Mouse (Mus musculus) kidney, postnatal 0 days (tissue): ENCODE data around the gene Npas3. TPM values are rescaled to one million over a fixed set of nuclear protein-coding genes. Genes with fewer than 3 reads are reported as not detected.
A peak's percentile ranks its signal among the peaks of the same experiment; 100 is the strongest.

Source experiments
- ATAC-seq: fragments of 200-750 bp; cut with Nextera tagmentation; replicated peaks from 2 replicates; pipeline ENCODE4 v1.8.0; 2017; ENCODE audit warnings: low read depth, moderate number of reproducible peaks, moderate TSS enrichment, moderate library complexity; ENCODE audit not compliant: low FRiP score
- DNase-seq: peaks from one replicate; pipeline ENCODE4 v3.0.0-alpha.2; 2016; ENCODE audit warnings: low spot score
- H3K27ac ChIP-seq: fragments of 300-500 bp; sonication (generic); 2 replicates; pipeline ENCODE4 v1.5.1; 2014; ENCODE audit warnings: mild to moderate bottlenecking
- H3K27me3 ChIP-seq: fragments of 300-500 bp; sonication (generic); 2 replicates; pipeline ENCODE4 v1.6.1; 2014; ENCODE audit warnings: low read length, mixed read lengths; ENCODE audit not compliant: insufficient read depth
- H3K36me3 ChIP-seq: fragments of 300-500 bp; sonication (generic); 2 replicates; pipeline ENCODE4 v1.6.1; 2014; ENCODE audit warnings: low read length, mixed read lengths; ENCODE audit not compliant: insufficient read depth
- H3K4me1 ChIP-seq: fragments of 300-500 bp; sonication (generic); replicated peaks from 2 replicates; pipeline ENCODE4 v1.6.1; 2014; ENCODE audit warnings: antibody characterized with exemption, low read length, mixed read lengths; ENCODE audit not compliant: insufficient read depth
- H3K4me2 ChIP-seq: fragments of 300-500 bp; sonication (generic); 2 replicates; pipeline ENCODE4 v1.6.1; 2014; ENCODE audit warnings: mild to moderate bottlenecking, low read length, moderate library complexity, mixed read lengths
- H3K4me3 ChIP-seq: fragments of 300-500 bp; sonication (generic); replicated peaks from 2 replicates; pipeline ENCODE4 v1.5.1; 2014; ENCODE audit warnings: low read depth, low read length
- H3K9ac ChIP-seq: fragments of 300-500 bp; sonication (generic); 2 replicates; pipeline ENCODE4 v1.6.1; 2014; ENCODE audit warnings: low read depth, low read length
- H3K9me3 ChIP-seq: fragments of 300-500 bp; sonication (generic); replicated peaks from 2 replicates; pipeline ENCODE4 v1.6.1; 2016; ENCODE audit warnings: low read length, inconsistent platforms, mixed read lengths
- CTCF ChIP-seq: IDR thresholded peaks from 2 replicates; pipeline ENCODE4 v1.5.1; 2016; ENCODE audit warnings: antibody characterized with exemption, low read depth, mild to moderate bottlenecking, moderate library complexity
- WGBS: fragments of 180-500 bp; shearing (Covaris S2); extraction: QIAGEN DNeasy Blood & Tissue Kit; methylation state at CpG from one replicate; pipeline ENCODE4 v1.1.7; 2014; 5-methylcytosine and 5-hydroxymethylcytosine counted together
- polyA plus RNA-seq: library from polyadenylated mRNA; unstranded; fragments of >200 nt; fragmentation: Nextera tagmentation; extraction: Ambion mirVana; gene quantifications from 2 replicates; pipeline ENCODE4 v1.2.1, GENCODE M21; 2015

Gene Npas3
- polyA plus RNA-seq, 1 experiment from 2014 or later = 1.2 TPM

DNA sequence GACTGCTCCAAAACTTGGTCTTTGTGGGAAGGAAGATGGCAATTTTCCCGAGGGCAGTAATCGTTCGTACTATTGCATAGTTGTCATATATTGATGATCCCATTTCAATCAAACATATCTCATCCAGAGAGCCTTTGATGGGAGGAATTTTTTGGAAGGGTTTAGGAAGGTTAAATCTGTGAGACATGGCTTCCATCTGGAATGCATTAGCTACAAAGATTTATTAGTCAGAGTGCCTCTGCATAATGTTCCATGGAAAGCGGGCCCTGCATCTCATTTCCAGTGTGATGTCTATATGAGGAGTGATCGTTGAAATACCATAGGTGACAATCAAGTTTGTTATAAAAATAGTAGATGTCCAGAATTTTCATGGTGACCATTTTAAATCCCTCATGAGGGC, 480.8 kb downstream of the Npas3 start:
- Histone ChIP-seq H3K4me1 (no peaks in the 10 kb centered on the region), H3K36me3 (no peaks in the 10 kb centered on the region)
- 80% methylated on average over 5 of the region's 5 CpGs for WGBS

DNA sequence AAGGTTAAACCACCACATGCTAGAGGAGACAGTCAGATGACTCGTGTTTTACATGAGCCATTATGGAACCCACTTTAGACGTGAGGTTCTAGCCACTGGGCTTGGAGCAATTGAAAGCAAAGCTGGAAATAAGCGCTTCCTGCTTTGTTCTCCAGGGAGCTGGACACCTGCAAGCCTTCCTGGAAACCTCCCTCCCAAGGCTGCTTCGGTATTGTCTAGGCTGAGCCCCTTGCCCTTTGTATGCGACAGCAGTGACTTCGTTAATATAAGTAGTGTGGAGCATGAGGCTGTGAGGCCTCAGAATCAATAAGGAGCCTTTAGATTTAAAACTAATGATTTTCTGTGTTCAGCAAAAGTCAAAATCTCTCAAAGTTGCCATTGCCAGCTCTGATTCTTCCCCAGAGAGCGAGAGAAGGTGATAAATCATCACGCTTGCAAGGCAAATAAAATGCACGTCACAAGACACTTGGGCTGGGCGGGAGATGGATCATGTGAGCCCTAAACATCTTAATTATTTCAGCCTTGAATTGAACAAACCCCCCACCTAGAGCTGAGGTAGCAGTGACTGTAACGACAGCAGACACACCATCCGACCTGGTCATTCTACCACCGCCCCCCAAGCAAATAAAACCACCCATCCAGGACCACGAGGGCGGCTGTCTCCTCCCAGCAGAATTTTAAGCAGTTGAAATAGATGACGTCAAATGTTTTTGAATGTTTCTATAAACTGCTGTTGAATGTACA, 490.2 kb downstream of the Npas3 start:
- 26% methylated on average over 16 of the region's 16 CpGs for WGBS

More for the DNA sequence above, 480.8 kb downstream of the Npas3 start:
- no peak overlapping the region for H3K9ac ChIP-seq
- no peak overlapping the region for H3K4me2 ChIP-seq
- H3K27me3 ChIP-seq = no peaks in the 10 kb centered on the region
- TF ChIP-seq CTCF = no peak
- DNase-seq (no peak), ATAC-seq (no peak)
- no peaks in the 10 kb centered on the region for H3K9me3 ChIP-seq
- H3K27ac ChIP-seq = no peak overlapping the region
- H3K4me3 ChIP-seq = no peak overlapping the region

DNA sequence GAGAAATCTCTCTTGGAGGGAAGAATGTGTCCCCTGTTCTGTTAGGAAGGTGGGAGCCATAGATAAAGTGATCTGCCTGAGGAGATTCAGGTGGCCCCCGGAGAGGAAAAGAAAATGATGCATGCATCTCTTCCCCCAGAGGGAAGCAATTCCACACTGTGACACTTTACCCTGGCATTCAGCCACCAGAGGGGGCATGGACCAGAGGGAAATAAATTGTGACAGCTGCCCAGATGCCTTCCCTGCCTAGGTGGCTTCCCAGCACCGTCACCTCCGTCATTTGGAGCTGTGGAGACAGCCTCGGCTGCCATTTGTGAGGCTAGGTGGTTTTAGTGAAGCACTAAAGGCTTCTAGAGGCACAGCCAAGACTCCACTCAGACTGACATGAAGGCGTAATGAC, 498.2 kb downstream of the Npas3 start:
- TF ChIP-seq CTCF = peak; percentile 71
- H3K4me3 ChIP-seq = no peak overlapping the region
- no peaks in the 10 kb centered on the region for H3K4me1 ChIP-seq
- no peaks in the 10 kb centered on the region for H3K9me3 ChIP-seq
- WGBS = 36% methylated on average over 5 of the region's 5 CpGs
- H3K4me2 ChIP-seq = no peak overlapping the region
- H3K27me3 ChIP-seq = no peaks in the 10 kb centered on the region
- ATAC-seq (no peak), DNase-seq (peak; percentile 58)
- H3K27ac ChIP-seq = no peak overlapping the region
- no peaks in the 10 kb centered on the region for H3K36me3 ChIP-seq
- no peak overlapping the region for H3K9ac ChIP-seq

More for the DNA sequence above, 490.2 kb downstream of the Npas3 start:
- H3K9me3 ChIP-seq = no peaks in the 10 kb centered on the region
- no peaks in the 10 kb centered on the region for H3K27me3 ChIP-seq
- H3K4me2 ChIP-seq = peak overlapping the region; percentile 2; the same call in 1 of the 2 replicates
- no peaks in the 10 kb centered on the region for H3K4me1 ChIP-seq
- no peak overlapping the region for H3K27ac ChIP-seq
- no peak overlapping the region for H3K9ac ChIP-seq
- no peak for TF ChIP-seq CTCF
- ATAC-seq = no peak
- no peaks in the 10 kb centered on the region for H3K36me3 ChIP-seq
- H3K4me3 ChIP-seq = no peak overlapping the region
- DNase-seq = peak; percentile 19

DNA sequence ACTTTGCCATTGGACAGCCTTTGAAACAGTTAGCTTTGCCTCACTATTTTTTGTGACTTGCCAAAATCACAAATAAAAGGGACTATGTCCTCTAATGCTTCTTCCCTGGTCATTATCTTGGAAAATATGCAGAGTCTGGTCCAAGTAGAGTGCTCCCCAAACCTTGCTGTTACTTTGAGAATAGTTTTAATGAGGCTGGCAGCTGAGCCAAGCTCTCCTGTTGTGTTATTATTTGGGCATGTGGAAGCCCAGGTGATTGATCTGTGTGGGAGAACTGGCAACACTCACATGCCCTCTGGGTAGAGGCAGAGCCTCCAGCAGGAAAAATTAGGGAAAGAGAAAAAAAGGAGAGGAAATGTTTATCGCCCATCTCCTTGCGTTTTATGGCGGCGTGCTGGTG, 500.9 kb downstream of the Npas3 start:
- Histone ChIP-seq H3K27me3 (no peaks in the 10 kb centered on the region), H3K9ac (no peak overlapping the region), H3K4me2 (no peak overlapping the region), H3K4me1 (no peaks in the 10 kb centered on the region), H3K9me3 (no peaks in the 10 kb centered on the region), H3K4me3 (no peak overlapping the region), H3K36me3 (no peaks in the 10 kb centered on the region), H3K27ac (no peak overlapping the region)
- ATAC-seq (no peak), DNase-seq (no peak)
- no peak for TF ChIP-seq CTCF
- 58% methylated on average over 4 of the region's 4 CpGs for WGBS

DNA sequence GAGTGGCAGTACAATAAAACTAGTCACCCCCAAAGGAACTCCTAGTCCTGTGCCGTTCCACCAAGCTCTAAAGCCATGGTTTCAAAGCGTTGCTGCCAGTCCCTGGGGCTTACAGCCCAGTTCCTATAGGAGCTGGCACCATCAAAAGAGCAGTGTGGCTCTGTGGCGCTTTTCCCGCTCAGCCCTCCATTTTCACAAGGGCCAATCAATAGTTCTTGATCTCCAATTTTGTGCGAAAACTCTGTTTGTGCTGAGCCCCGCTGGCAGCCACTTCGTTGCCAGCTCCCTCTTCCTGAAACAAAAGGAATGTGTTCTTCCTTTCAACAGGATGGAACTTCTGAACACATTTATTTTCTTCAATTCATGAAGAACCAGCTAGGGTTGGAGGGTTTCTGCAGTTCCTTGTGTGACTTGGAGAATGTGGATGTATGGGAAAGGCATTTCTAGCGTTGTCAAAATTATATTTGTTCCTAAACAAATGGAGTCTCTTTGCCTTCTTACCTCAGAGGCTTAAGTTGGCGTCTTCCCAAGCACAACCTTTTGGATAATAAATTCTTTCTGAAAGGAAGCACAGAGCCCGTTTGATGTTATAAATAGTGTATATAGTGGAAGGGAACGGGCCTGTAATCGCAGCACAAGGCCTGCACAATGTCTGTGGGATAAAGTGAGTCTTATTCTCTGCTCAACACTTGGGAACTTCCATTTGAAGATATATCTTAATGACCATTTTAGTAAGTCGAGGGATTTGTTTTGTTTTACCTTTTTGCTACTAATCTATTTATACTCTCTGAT, 504.0 kb downstream of the Npas3 start:
- Histone ChIP-seq H3K9ac (no peak overlapping the region), H3K27ac (no peak overlapping the region), H3K36me3 (no peaks in the 10 kb centered on the region), H3K4me3 (no peak overlapping the region), H3K4me2 (no peak overlapping the region), H3K4me1 (no peaks in the 10 kb centered on the region), H3K9me3 (no peaks in the 10 kb centered on the region), H3K27me3 (no peaks in the 10 kb centered on the region)
- DNase-seq (peak; percentile 33), ATAC-seq (no peak)
- no peak for TF ChIP-seq CTCF
- 62% methylated on average over 13 of the region's 13 CpGs for WGBS

DNA sequence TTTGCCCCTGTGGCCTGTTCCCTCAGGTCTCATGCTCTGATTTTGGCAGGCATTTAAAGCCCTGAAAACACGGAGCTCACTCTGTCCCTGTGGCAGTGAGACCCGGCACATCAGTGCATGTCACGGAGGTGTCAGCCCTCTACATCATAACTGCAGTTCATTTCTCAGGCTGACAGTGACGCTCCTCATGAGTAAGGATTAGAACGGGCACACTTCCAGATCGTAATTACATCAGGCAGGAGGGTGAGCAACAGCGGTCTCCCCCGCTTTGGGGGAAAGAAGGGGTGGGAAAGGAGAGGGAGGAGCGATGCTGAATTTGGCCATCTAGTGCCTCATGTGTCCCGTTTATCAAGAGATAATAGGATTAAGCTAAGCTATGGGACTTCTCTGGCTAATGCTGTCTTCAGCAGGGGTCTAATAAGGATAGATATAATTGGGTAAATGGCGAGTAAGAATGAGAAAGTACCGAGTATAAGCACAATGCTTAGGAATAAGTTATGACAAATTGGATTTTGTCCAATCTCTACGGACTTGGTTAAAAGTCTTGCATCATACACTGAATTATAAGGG, 505.0 kb downstream of the Npas3 start:
- 46% methylated on average over 13 of the region's 13 CpGs for WGBS
- TF ChIP-seq CTCF = no peak

More for the DNA sequence above, 505.0 kb downstream of the Npas3 start:
- H3K4me1 ChIP-seq = no peaks in the 10 kb centered on the region
- H3K4me2 ChIP-seq = no peak overlapping the region
- H3K27me3 ChIP-seq = no peaks in the 10 kb centered on the region
- H3K36me3 ChIP-seq = no peaks in the 10 kb centered on the region
- no peak overlapping the region for H3K4me3 ChIP-seq
- H3K9ac ChIP-seq = no peak overlapping the region
- DNase-seq (no peak), ATAC-seq (no peak)
- H3K9me3 ChIP-seq = no peaks in the 10 kb centered on the region
- H3K27ac ChIP-seq = no peak overlapping the region
